Mouse (Mus musculus): ENCODE measurements at regions not wholly inside any gene's neighbourhood (a gene's known extent, or its start where the extent isn't known, plus 50 kb on each side); places are given as distances from the start of the nearest gene placed in this dataset.
"Not testable (repeated sequence)": the region's sequence is repeated elsewhere in the genome, so short reads cannot be mapped to it uniquely, and the experiment has no call there.

DNA sequence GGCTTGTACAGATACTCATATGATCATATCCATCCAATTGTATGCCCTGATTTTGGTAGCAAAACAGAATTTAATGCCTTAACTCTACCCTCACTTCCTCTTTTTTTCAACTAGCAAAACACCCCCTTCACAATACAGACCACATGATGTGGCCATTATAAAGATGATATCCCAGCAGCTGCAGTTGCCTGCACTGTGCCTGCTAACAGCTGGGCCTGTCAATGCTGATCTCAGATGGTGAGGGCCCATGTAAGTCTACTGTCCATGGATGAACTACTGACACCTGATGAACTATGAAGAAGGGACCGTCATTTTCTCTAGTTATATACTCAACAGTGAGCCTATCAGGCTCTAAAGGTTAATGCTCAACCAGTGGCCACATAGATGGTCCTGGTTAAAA, 191.8 kb upstream of the Fmr1 start:
- H3K27ac ChIP-seq (ENCODE audit: low read depth, low read length), result no peak overlapping the region
- H3K36me3 ChIP-seq (ENCODE audit: control insufficient read depth, insufficient read depth), result no peaks in the 10 kb centered on the region
- ATAC-seq, result no peak
- no peak for TF ChIP-seq CTCF (IDR thresholded peaks at IDR 0.05; ENCODE audit: low read depth)
- H3K4me2 ChIP-seq (replicated peaks; ENCODE audit: low read depth), result no peak overlapping the region
- no peak overlapping the region for H3K9ac ChIP-seq (ENCODE audit: low read depth, low read length)
- no peaks in the 10 kb centered on the region for H3K4me1 ChIP-seq (replicated peaks; ENCODE audit: control insufficient read depth, insufficient read depth, low read length)
- no peaks in the 10 kb centered on the region for H3K27me3 ChIP-seq (replicated peaks; ENCODE audit: control insufficient read depth, insufficient read depth, low read length)
- 79% methylated on average over 1 of the region's 1 CpGs for WGBS
- no peak overlapping the region for H3K4me3 ChIP-seq (ENCODE audit: low read depth, low read length)
- no peaks in the 10 kb centered on the region for H3K9me3 ChIP-seq (ENCODE audit: control insufficient read depth)

DNA sequence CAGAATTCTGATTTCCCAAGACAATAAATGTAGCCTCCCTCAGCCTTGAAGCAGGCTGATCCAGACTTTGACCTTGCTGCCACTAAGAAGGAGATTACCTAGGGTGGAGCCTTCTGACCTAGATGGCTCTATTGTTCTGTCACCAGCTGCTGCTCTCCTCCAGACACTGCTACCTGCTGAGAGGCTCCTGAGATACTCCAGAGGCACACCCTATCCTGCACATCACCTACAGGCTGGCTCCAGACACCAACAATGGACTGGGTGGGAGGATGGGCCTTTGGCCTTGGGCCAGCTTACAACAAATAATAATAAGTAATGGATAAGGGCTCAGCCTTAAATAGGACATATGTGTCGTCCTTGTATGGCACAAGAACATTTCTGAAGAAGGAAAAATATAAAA, 186.3 kb upstream of the Fmr1 start:
- H3K9ac ChIP-seq (ENCODE audit: low read depth, low read length); H3K27me3 ChIP-seq (replicated peaks; ENCODE audit: control insufficient read depth, insufficient read depth, low read length); H3K9me3 ChIP-seq (ENCODE audit: control insufficient read depth); H3K36me3 ChIP-seq (ENCODE audit: control insufficient read depth, insufficient read depth); H3K4me1 ChIP-seq (replicated peaks; ENCODE audit: control insufficient read depth, insufficient read depth, low read length); H3K27ac ChIP-seq (ENCODE audit: low read depth, low read length); H3K4me3 ChIP-seq (ENCODE audit: low read depth, low read length); ATAC-seq; H3K4me2 ChIP-seq (replicated peaks; ENCODE audit: low read depth): not testable (repeated sequence)
- WGBS, result 21% methylated on average over 1 of the region's 1 CpGs

DNA sequence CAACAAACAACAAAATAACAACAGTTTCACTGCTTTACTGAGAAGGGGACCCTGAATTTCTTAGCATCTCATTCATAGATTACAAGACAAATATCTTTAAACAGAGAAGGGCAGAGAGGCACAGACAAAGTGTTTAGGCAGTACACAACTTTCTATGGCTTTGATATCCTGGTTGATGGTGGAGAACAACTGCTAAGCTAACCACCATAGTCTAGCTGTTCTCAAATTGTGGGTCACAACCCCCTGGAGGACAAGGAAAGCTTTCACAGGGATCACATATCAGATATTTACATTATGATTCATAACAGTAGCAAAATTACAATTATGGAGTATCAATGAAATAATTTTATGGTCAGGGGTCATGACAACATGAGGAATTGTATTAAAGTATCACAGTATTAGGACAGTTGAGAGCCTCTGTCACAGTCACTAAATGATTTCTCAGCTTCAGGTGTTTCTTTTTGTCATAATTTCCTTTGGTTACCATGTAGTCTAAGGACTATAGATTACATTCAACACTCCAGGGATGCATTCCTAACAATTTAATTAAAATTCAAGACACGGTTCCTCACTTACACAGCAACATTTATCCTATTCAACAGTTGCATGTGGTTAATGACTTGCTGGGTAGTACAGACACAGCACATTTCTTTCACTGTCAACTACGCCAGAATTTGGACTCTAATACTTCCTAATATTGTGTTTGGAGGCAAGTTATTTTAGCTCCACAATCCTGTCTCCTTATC, 183.8 kb upstream of the Fmr1 start:
- 69% methylated on average over 2 of the region's 2 CpGs for WGBS
- no peak for ATAC-seq
- no peaks in the 10 kb centered on the region for H3K4me1 ChIP-seq (replicated peaks; ENCODE audit: control insufficient read depth, insufficient read depth, low read length)
- H3K9ac ChIP-seq (ENCODE audit: low read depth, low read length), result no peak overlapping the region
- H3K4me3 ChIP-seq (ENCODE audit: low read depth, low read length), result no peak overlapping the region
- no peaks in the 10 kb centered on the region for H3K27me3 ChIP-seq (replicated peaks; ENCODE audit: control insufficient read depth, insufficient read depth, low read length)
- no peaks in the 10 kb centered on the region for H3K36me3 ChIP-seq (ENCODE audit: control insufficient read depth, insufficient read depth)
- no peaks in the 10 kb centered on the region for H3K9me3 ChIP-seq (ENCODE audit: control insufficient read depth)
- H3K27ac ChIP-seq (ENCODE audit: low read depth, low read length), result no peak overlapping the region
- TF ChIP-seq CTCF (IDR thresholded peaks at IDR 0.05; ENCODE audit: low read depth), result no peak
- H3K4me2 ChIP-seq (replicated peaks; ENCODE audit: low read depth), result no peak overlapping the region

DNA sequence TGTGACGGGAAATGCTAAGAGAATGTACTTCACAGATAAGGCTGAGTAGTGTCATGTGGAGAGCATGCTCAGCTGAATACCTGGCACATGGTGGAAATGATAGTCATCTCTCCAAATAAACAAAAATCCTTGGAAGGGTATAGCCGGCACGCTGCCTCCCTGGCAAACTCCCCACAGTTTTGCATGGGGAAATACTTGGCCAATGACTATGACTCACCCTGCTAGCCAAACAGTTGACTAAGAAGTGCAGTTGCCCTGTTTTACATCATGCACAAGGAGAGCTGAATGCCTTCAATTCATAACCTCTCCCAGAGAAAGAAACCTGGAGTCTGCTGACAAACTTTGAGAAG, 183.2 kb upstream of the Fmr1 start:
- WGBS, result 52% methylated on average over 3 of the region's 3 CpGs
- ATAC-seq, result no peak
- TF ChIP-seq CTCF (IDR thresholded peaks at IDR 0.05; ENCODE audit: low read depth), result no peak

DNA sequence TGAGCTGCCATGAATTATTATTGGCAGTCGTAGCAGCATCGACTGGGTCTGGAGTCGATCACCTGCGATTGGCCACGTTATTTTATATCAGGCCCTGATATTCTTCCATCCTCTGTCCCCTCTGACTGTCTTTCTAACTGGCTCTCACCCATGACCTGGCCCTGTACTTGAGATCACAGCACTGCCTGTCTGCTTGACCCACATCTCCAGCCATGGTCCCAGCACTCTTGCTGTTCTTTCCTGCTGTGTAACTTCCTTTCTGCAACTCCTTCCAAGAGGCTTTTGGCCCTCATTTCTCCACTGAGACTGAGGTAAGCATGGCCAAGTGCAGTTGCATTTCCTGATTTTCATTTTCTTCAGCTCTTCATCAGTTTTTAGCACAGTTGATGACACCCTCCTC, 182.6 kb upstream of the Fmr1 start:
- Histone ChIP-seq H3K36me3 (ENCODE audit: control insufficient read depth, insufficient read depth) (no peaks in the 10 kb centered on the region), H3K4me1 (replicated peaks; ENCODE audit: control insufficient read depth, insufficient read depth, low read length) (no peaks in the 10 kb centered on the region), H3K9ac (ENCODE audit: low read depth, low read length) (no peak overlapping the region), H3K27me3 (replicated peaks; ENCODE audit: control insufficient read depth, insufficient read depth, low read length) (no peaks in the 10 kb centered on the region), H3K4me3 (ENCODE audit: low read depth, low read length) (no peak overlapping the region), H3K4me2 (replicated peaks; ENCODE audit: low read depth) (no peak overlapping the region), H3K27ac (ENCODE audit: low read depth, low read length) (no peak overlapping the region), H3K9me3 (ENCODE audit: control insufficient read depth) (no peaks in the 10 kb centered on the region)
- WGBS, result 89% methylated on average over 5 of the region's 5 CpGs
- no peak for TF ChIP-seq CTCF (IDR thresholded peaks at IDR 0.05; ENCODE audit: low read depth)
- ATAC-seq, result no peak

More for the DNA sequence above, 183.2 kb upstream of the Fmr1 start:
- no peaks in the 10 kb centered on the region for H3K9me3 ChIP-seq (ENCODE audit: control insufficient read depth)
- H3K27ac ChIP-seq (ENCODE audit: low read depth, low read length), result no peak overlapping the region
- no peak overlapping the region for H3K4me2 ChIP-seq (replicated peaks; ENCODE audit: low read depth)
- H3K9ac ChIP-seq (ENCODE audit: low read depth, low read length), result no peak overlapping the region
- no peak overlapping the region for H3K4me3 ChIP-seq (ENCODE audit: low read depth, low read length)
- no peaks in the 10 kb centered on the region for H3K36me3 ChIP-seq (ENCODE audit: control insufficient read depth, insufficient read depth)
- no peaks in the 10 kb centered on the region for H3K27me3 ChIP-seq (replicated peaks; ENCODE audit: control insufficient read depth, insufficient read depth, low read length)
- no peaks in the 10 kb centered on the region for H3K4me1 ChIP-seq (replicated peaks; ENCODE audit: control insufficient read depth, insufficient read depth, low read length)

DNA sequence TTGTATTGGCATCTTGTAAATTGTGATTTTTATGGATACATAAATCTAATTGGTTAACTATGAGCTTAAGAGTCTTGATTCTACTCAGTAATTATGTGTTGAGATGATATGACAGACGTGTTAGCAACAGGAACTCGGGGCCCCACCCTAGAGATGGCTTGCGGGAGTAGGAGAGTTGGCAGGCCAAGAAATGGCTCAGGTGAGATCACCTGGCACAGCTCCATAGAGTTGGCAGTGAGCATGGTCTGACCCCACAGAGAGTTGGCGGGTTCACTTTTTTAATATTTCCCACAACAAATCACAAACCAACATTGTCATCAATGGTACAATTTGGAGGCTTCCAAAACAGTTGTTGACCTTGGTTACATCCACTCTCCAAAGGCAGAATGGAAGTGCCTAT, 180.5 kb upstream of the Fmr1 start:
- H3K27ac ChIP-seq (ENCODE audit: low read depth, low read length), result no peak overlapping the region

DNA sequence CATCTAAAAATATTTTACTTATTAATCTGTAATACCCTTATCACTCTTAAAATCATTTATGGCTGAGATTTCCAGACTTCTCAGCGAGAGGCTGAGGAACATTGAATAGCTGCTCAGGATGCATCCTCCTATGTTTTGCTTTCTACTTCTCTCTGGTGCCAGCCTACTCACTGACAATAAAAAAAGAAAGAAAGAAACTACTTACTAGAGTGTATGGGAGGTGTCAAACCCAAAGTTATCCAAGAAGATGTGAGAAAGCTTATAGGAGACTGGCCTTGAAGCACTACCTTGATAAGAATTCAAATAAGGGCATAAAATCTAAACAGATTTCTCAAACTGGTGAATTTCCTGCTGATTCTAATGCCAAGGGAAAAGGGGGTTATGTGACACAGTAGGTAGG, 175.4 kb upstream of the Fmr1 start:
- Histone ChIP-seq H3K4me1 (replicated peaks; ENCODE audit: control insufficient read depth, insufficient read depth, low read length) (no peaks in the 10 kb centered on the region), H3K9ac (ENCODE audit: low read depth, low read length) (no peak overlapping the region), H3K27me3 (replicated peaks; ENCODE audit: control insufficient read depth, insufficient read depth, low read length) (no peaks in the 10 kb centered on the region), H3K4me3 (ENCODE audit: low read depth, low read length) (no peak overlapping the region), H3K9me3 (ENCODE audit: control insufficient read depth) (no peaks in the 10 kb centered on the region), H3K4me2 (replicated peaks; ENCODE audit: low read depth) (no peak overlapping the region), H3K36me3 (ENCODE audit: control insufficient read depth, insufficient read depth) (no peaks in the 10 kb centered on the region), H3K27ac (ENCODE audit: low read depth, low read length) (no peak overlapping the region)
- TF ChIP-seq CTCF (IDR thresholded peaks at IDR 0.05; ENCODE audit: low read depth), result no peak
- no peak for ATAC-seq
- WGBS, result 69% methylated on average over 1 of the region's 1 CpGs

More for the DNA sequence above, 180.5 kb upstream of the Fmr1 start:
- Histone ChIP-seq H3K4me2 (replicated peaks; ENCODE audit: low read depth) (no peak overlapping the region), H3K27me3 (replicated peaks; ENCODE audit: control insufficient read depth, insufficient read depth, low read length) (no peaks in the 10 kb centered on the region), H3K9me3 (ENCODE audit: control insufficient read depth) (no peaks in the 10 kb centered on the region), H3K4me1 (replicated peaks; ENCODE audit: control insufficient read depth, insufficient read depth, low read length) (no peaks in the 10 kb centered on the region), H3K9ac (ENCODE audit: low read depth, low read length) (no peak overlapping the region), H3K4me3 (ENCODE audit: low read depth, low read length) (no peak overlapping the region), H3K36me3 (ENCODE audit: control insufficient read depth, insufficient read depth) (no peaks in the 10 kb centered on the region)
- 76% methylated on average over 4 of the region's 4 CpGs for WGBS
- TF ChIP-seq CTCF (IDR thresholded peaks at IDR 0.05; ENCODE audit: low read depth), result no peak
- no peak for ATAC-seq

Data from intestine, postnatal 0 days (tissue).